Mouse (Mus musculus) liver, embryonic 14.5 days (tissue): Measurements from ENCODE around the gene Pdcl3. TPM values are rescaled to one million over a fixed set of nuclear protein-coding genes. Genes with fewer than 3 reads are reported as not detected.

Experiments
- ATAC-seq: fragments of 200-750 bp; cut with Nextera tagmentation; 2 replicates; pipeline ENCODE4 v1.8.0; 2017; ENCODE audit warnings: moderate number of reproducible peaks, mild to moderate bottlenecking, moderate library complexity; ENCODE audit not compliant: insufficient read depth
- DNase-seq, 3 experiments: peaks; one replicate each; pipeline ENCODE4 v3.0.0-alpha.2; 2012 to 2013; ENCODE audit warnings: low read depth in 3 of 3, low spot score in 3 of 3
- H3K27ac ChIP-seq: fragments of 300-500 bp; sonication (generic); 2 replicates; pipeline ENCODE4 v1.5.1; 2014; ENCODE audit warnings: moderate library complexity, mild to moderate bottlenecking, control low read depth, inconsistent platforms
- H3K27me3 ChIP-seq: fragments of 300-500 bp; sonication (generic); 2 replicates; pipeline ENCODE4 v1.6.1; 2014; ENCODE audit warnings: mild to moderate bottlenecking, low read length, moderate library complexity; ENCODE audit not compliant: control insufficient read depth, insufficient read depth
- H3K36me3 ChIP-seq: fragments of 300-500 bp; sonication (generic); replicated peaks from 2 replicates; pipeline ENCODE4 v1.6.1; 2014; ENCODE audit warnings: low read depth; ENCODE audit not compliant: control insufficient read depth, insufficient read depth
- H3K4me1 ChIP-seq, 2 experiments: fragments of 200-500 bp in 1 of 2; fragments of 300-500 bp in 1 of 2; sonication (generic) in 1 of 2; replicated peaks; 2 replicates each; pipeline ENCODE4 v1.6.1; 2012 to 2014; ENCODE audit warnings: antibody characterized with exemption in 1 of 2, inconsistent platforms in 1 of 2, low read length in 1 of 2; ENCODE audit not compliant: control insufficient read depth in 2 of 2, insufficient read depth in 2 of 2
- H3K4me2 ChIP-seq: fragments of 300-500 bp; sonication (generic); 2 replicates; pipeline ENCODE4 v1.6.1; 2014; ENCODE audit warnings: low read depth, mild to moderate bottlenecking, control low read depth, moderate library complexity
- H3K4me3 ChIP-seq, 2 experiments: fragments of 200-500 bp in 1 of 2; fragments of 300-500 bp in 1 of 2; sonication (generic) in 1 of 2; 2 replicates each; pipeline ENCODE4 v1.5.1; 2012 to 2014; ENCODE audit warnings: low read depth in 2 of 2, low read length in 2 of 2, mild to moderate bottlenecking in 2 of 2, control low read depth in 1 of 2, inconsistent platforms in 1 of 2, moderate library complexity in 1 of 2; ENCODE audit not compliant: insufficient read depth in 1 of 2
- H3K9ac ChIP-seq: fragments of 300-500 bp; sonication (generic); replicated peaks from 2 replicates; pipeline ENCODE4 v1.6.1; 2014; ENCODE audit warnings: mild to moderate bottlenecking, control low read depth, moderate library complexity
- H3K9me3 ChIP-seq: fragments of 300-500 bp; sonication (generic); 2 replicates; pipeline ENCODE4 v1.6.1; 2016; ENCODE audit warnings: low read length, mixed read lengths; ENCODE audit not compliant: control insufficient read depth
- CTCF ChIP-seq: IDR thresholded peaks from 2 replicates; pipeline ENCODE4 v1.5.1; 2016; ENCODE audit warnings: antibody characterized with exemption, low read depth, control low read depth
- EP300 ChIP-seq: IDR thresholded peaks from 2 replicates; pipeline ENCODE4 v1.6.1; 2016; ENCODE audit warnings: antibody characterized with exemption, low read depth
- WGBS: fragments of 180-500 bp; shearing (Covaris S2); extraction: QIAGEN DNeasy Blood & Tissue Kit; methylation state at CpG from one replicate; pipeline ENCODE4 v1.1.7; 2014; ENCODE audit not compliant: insufficient replicate concordance; 5-methylcytosine and 5-hydroxymethylcytosine counted together
- polyA plus RNA-seq, 2 experiments: library from polyadenylated mRNA; depleted of rRNA in 1 of 2; stranded (reverse) in 1 of 2; unstranded in 1 of 2; fragments of >200 nt; fragmentation: Nextera tagmentation in 1 of 2; extraction: Ambion mirVana in 1 of 2; gene quantifications; 2 replicates each; pipeline versions ENCODE4 v1.2.1 to v1.2.3; 2012 to 2014

The Pdcl3 gene
- polyA plus RNA-seq, 2 experiments: 24.1 to 36.3 TPM

- TF ChIP-seq EP300 (no peak), CTCF (no peak)
- H3K27me3 ChIP-seq: no peaks in the 10 kb centered on the region
- no peak overlapping the region for H3K9ac ChIP-seq
- ATAC-seq: no peak
- no peak overlapping the region for H3K27ac ChIP-seq
- H3K9me3 ChIP-seq: no peaks in the 10 kb centered on the region
- H3K36me3 ChIP-seq: no peaks in the 10 kb centered on the region
- H3K4me3 ChIP-seq: no peak overlapping the region
- 60% methylated on average over 1 of the region's 1 CpGs for WGBS
- no peaks in the 10 kb centered on the region for H3K4me1 ChIP-seq
- no peak for DNase-seq
- H3K4me2 ChIP-seq: no peak overlapping the region
These were observed 16.3 kb upstream of the Pdcl3 start for GRCm38 (mm10) chr1:38969116-38969515.

- ATAC-seq (no peak), DNase-seq (no peak)
- Histone ChIP-seq H3K4me1 (no peaks in the 10 kb centered on the region), H3K36me3 (no peaks in the 10 kb centered on the region), H3K9me3 (no peaks in the 10 kb centered on the region), H3K4me2 (no peak overlapping the region), H3K9ac (no peak overlapping the region), H3K4me3 (no peak overlapping the region), H3K27ac (no peak overlapping the region), H3K27me3 (no peaks in the 10 kb centered on the region)
- WGBS: 50% methylated on average over 3 of the region's 3 CpGs
- TF ChIP-seq EP300: no peak
- TF ChIP-seq CTCF: no peak
These were observed 13.7 kb upstream of the Pdcl3 start for GRCm38 (mm10) chr1:38971712-38972111.

GRCm38 (mm10) chr1:38972986-38973592 is 12.3 kb upstream of the Pdcl3 start:
- Histone ChIP-seq H3K4me1 (no peaks in the 10 kb centered on the region), H3K9ac (no peak overlapping the region), H3K27ac (no peak overlapping the region), H3K27me3 (no peaks in the 10 kb centered on the region), H3K4me2 (no peak overlapping the region), H3K4me3 (no peak overlapping the region), H3K36me3 (no peaks in the 10 kb centered on the region), H3K9me3 (no peaks in the 10 kb centered on the region)
- DNase-seq (no peak), ATAC-seq (no peak)
- TF ChIP-seq EP300 (no peak), CTCF (no peak)
- 62% methylated on average over 9 of the region's 9 CpGs for WGBS

- Histone ChIP-seq H3K27me3 (no peaks in the 10 kb centered on the region), H3K4me1 (no peaks in the 10 kb centered on the region), H3K4me2 (no peak overlapping the region), H3K4me3 (no peak overlapping the region), H3K9me3 (no peaks in the 10 kb centered on the region), H3K9ac (no peak overlapping the region), H3K27ac (no peak overlapping the region), H3K36me3 (no peaks in the 10 kb centered on the region)
- no peak for ATAC-seq
- no peak for TF ChIP-seq CTCF
- TF ChIP-seq EP300: no peak
- 56% methylated on average over 7 of the region's 7 CpGs for WGBS
- DNase-seq: no peak
These were observed 5.5 kb upstream of the Pdcl3 start for GRCm38 (mm10) chr1:38979953-38980352.

- Histone ChIP-seq H3K27me3 (no peaks in the 10 kb centered on the region), H3K36me3 (no peaks in the 10 kb centered on the region), H3K9me3 (no peaks in the 10 kb centered on the region), H3K9ac (no peak overlapping the region), H3K4me1 (peaks cover 0 to 9% of the 10 kb centered on the region in 2 experiments; a peak in 2 of 4 replicates), H3K4me2 (no peak overlapping the region), H3K4me3 (no peak overlapping the region), H3K27ac (no peak overlapping the region)
- ATAC-seq: no peak
- DNase-seq: no peak
- 5% methylated on average over 2 of the region's 2 CpGs for WGBS
- TF ChIP-seq EP300 (peak; percentile 31; the same call in 1 of the 2 replicates), CTCF (no peak)
These were observed 1.5 kb upstream of the Pdcl3 start for GRCm38 (mm10) chr1:38983870-38984269.
